Mouse (Mus musculus): ENCODE data around the gene Traf3ip2. TPM values are rescaled to one million over a fixed set of nuclear protein-coding genes. Genes with fewer than 3 reads are reported as not detected.

Gene Traf3ip2
- total and polyA plus RNA-seq, 2 experiments = 0.74 to 4.4 TPM

- Histone ChIP-seq H3K27me3 (ENCODE audit: control insufficient read depth, insufficient read depth, low read length) (no peaks in the 10 kb centered on the region), H3K4me1 (ENCODE audit: control insufficient read depth, insufficient read depth, low read length) (no peaks in the 10 kb centered on the region), H3K27ac (replicated peaks; ENCODE audit: insufficient read depth, low read depth, low read length) (no peak overlapping the region), H3K9ac (ENCODE audit: low read depth, low read length) (no peak overlapping the region), H3K79me2 (ENCODE audit: control insufficient read depth, insufficient read depth, low read length) (no peaks in the 10 kb centered on the region), H3K36me3 (ENCODE audit: control insufficient read depth, insufficient read depth, low read length) (no peaks in the 10 kb centered on the region), H3K4me3 (ENCODE audit: insufficient read depth, low read depth, low read length) (no peak overlapping the region)
- DNase-seq (ENCODE audit: extremely low read depth, low read depth, low spot score) = no peak
- 63% methylated on average over 6 of the region's 6 CpGs for WGBS
- no peak for TF ChIP-seq CTCF (IDR thresholded peaks at IDR 0.05; ENCODE audit: low read depth, low read length)
- TF ChIP-seq POLR2A (IDR thresholded peaks at IDR 0.05; ENCODE audit: extremely low read depth, insufficient read depth, low read length) = no peak
These were observed 40.1 kb upstream of the Traf3ip2 start for GRCm38 (mm10) chr10:39572672-39573051.

- no peaks in the 10 kb centered on the region for H3K27me3 ChIP-seq (ENCODE audit: control insufficient read depth, insufficient read depth, low read length)
- no peak overlapping the region for H3K27ac ChIP-seq (replicated peaks; ENCODE audit: insufficient read depth, low read depth, low read length)
- no peak for DNase-seq (ENCODE audit: extremely low read depth, low read depth, low spot score)
- H3K4me3 ChIP-seq (ENCODE audit: insufficient read depth, low read depth, low read length) = no peak overlapping the region
- no peaks in the 10 kb centered on the region for H3K36me3 ChIP-seq (ENCODE audit: control insufficient read depth, insufficient read depth, low read length)
- H3K79me2 ChIP-seq (ENCODE audit: control insufficient read depth, insufficient read depth, low read length) = no peaks in the 10 kb centered on the region
- no peak overlapping the region for H3K9ac ChIP-seq (ENCODE audit: low read depth, low read length)
- 91% methylated on average over 6 of the region's 6 CpGs for WGBS
- H3K4me1 ChIP-seq (ENCODE audit: control insufficient read depth, insufficient read depth, low read length) = no peaks in the 10 kb centered on the region
- TF ChIP-seq POLR2A (IDR thresholded peaks at IDR 0.05; ENCODE audit: extremely low read depth, insufficient read depth, low read length) (no peak), CTCF (IDR thresholded peaks at IDR 0.05; ENCODE audit: low read depth, low read length) (no peak)
These were observed 36.3 kb upstream of the Traf3ip2 start for GRCm38 (mm10) chr10:39576466-39576865.

- Histone ChIP-seq H3K79me2 (ENCODE audit: control insufficient read depth, insufficient read depth, low read length) (no peaks in the 10 kb centered on the region), H3K9ac (ENCODE audit: low read depth, low read length) (no peak overlapping the region), H3K27me3 (ENCODE audit: control insufficient read depth, insufficient read depth, low read length) (no peaks in the 10 kb centered on the region), H3K36me3 (ENCODE audit: control insufficient read depth, insufficient read depth, low read length) (no peaks in the 10 kb centered on the region), H3K4me3 (ENCODE audit: insufficient read depth, low read depth, low read length) (no peak overlapping the region), H3K27ac (replicated peaks; ENCODE audit: insufficient read depth, low read depth, low read length) (no peak overlapping the region), H3K4me1 (ENCODE audit: control insufficient read depth, insufficient read depth, low read length) (no peaks in the 10 kb centered on the region)
- DNase-seq (ENCODE audit: extremely low read depth, low read depth, low spot score) = no peak
- TF ChIP-seq POLR2A (IDR thresholded peaks at IDR 0.05; ENCODE audit: extremely low read depth, insufficient read depth, low read length) = no peak
- no peak for TF ChIP-seq CTCF (IDR thresholded peaks at IDR 0.05; ENCODE audit: low read depth, low read length)
- WGBS = 91% methylated on average over 8 of the region's 8 CpGs
These were observed 32.3 kb upstream of the Traf3ip2 start for GRCm38 (mm10) chr10:39580477-39580876.

- Histone ChIP-seq H3K79me2 (ENCODE audit: control insufficient read depth, insufficient read depth, low read length) (no peaks in the 10 kb centered on the region), H3K27ac (replicated peaks; ENCODE audit: insufficient read depth, low read depth, low read length) (no peak overlapping the region), H3K27me3 (ENCODE audit: control insufficient read depth, insufficient read depth, low read length) (no peaks in the 10 kb centered on the region), H3K4me1 (ENCODE audit: control insufficient read depth, insufficient read depth, low read length) (no peaks in the 10 kb centered on the region), H3K4me3 (ENCODE audit: insufficient read depth, low read depth, low read length) (no peak overlapping the region), H3K36me3 (ENCODE audit: control insufficient read depth, insufficient read depth, low read length) (no peaks in the 10 kb centered on the region), H3K9ac (ENCODE audit: low read depth, low read length) (no peak overlapping the region)
- 90% methylated on average over 2 of the region's 2 CpGs for WGBS
- TF ChIP-seq CTCF (IDR thresholded peaks at IDR 0.05; ENCODE audit: low read depth, low read length) (no peak), POLR2A (IDR thresholded peaks at IDR 0.05; ENCODE audit: extremely low read depth, insufficient read depth, low read length) (no peak)
- no peak for DNase-seq (ENCODE audit: extremely low read depth, low read depth, low spot score)
These were observed 30.3 kb upstream of the Traf3ip2 start for GRCm38 (mm10) chr10:39582385-39582784.

GRCm38 (mm10) chr10:39583718-39584117 lies 29.0 kb upstream of the Traf3ip2 start:
- H3K27ac ChIP-seq (replicated peaks; ENCODE audit: insufficient read depth, low read depth, low read length) = no peak overlapping the region
- no peaks in the 10 kb centered on the region for H3K4me1 ChIP-seq (ENCODE audit: control insufficient read depth, insufficient read depth, low read length)
- no peak overlapping the region for H3K9ac ChIP-seq (ENCODE audit: low read depth, low read length)
- no peaks in the 10 kb centered on the region for H3K36me3 ChIP-seq (ENCODE audit: control insufficient read depth, insufficient read depth, low read length)
- 96% methylated on average over 12 of the region's 12 CpGs for WGBS
- TF ChIP-seq POLR2A (IDR thresholded peaks at IDR 0.05; ENCODE audit: extremely low read depth, insufficient read depth, low read length) (no peak), CTCF (IDR thresholded peaks at IDR 0.05; ENCODE audit: low read depth, low read length) (no peak)
- H3K79me2 ChIP-seq (ENCODE audit: control insufficient read depth, insufficient read depth, low read length) = no peaks in the 10 kb centered on the region
- H3K4me3 ChIP-seq (ENCODE audit: insufficient read depth, low read depth, low read length) = no peak overlapping the region
- no peak for DNase-seq (ENCODE audit: extremely low read depth, low read depth, low spot score)
- no peaks in the 10 kb centered on the region for H3K27me3 ChIP-seq (ENCODE audit: control insufficient read depth, insufficient read depth, low read length)

- no peaks in the 10 kb centered on the region for H3K4me1 ChIP-seq (ENCODE audit: control insufficient read depth, insufficient read depth, low read length)
- no peak for DNase-seq (ENCODE audit: extremely low read depth, low read depth, low spot score)
- no peak overlapping the region for H3K27ac ChIP-seq (replicated peaks; ENCODE audit: insufficient read depth, low read depth, low read length)
- H3K4me3 ChIP-seq (ENCODE audit: insufficient read depth, low read depth, low read length) = no peak overlapping the region
- no peaks in the 10 kb centered on the region for H3K36me3 ChIP-seq (ENCODE audit: control insufficient read depth, insufficient read depth, low read length)
- no peaks in the 10 kb centered on the region for H3K79me2 ChIP-seq (ENCODE audit: control insufficient read depth, insufficient read depth, low read length)
- no peaks in the 10 kb centered on the region for H3K27me3 ChIP-seq (ENCODE audit: control insufficient read depth, insufficient read depth, low read length)
- 75% methylated on average over 5 of the region's 5 CpGs for WGBS
- TF ChIP-seq POLR2A (IDR thresholded peaks at IDR 0.05; ENCODE audit: extremely low read depth, insufficient read depth, low read length) (no peak), CTCF (IDR thresholded peaks at IDR 0.05; ENCODE audit: low read depth, low read length) (no peak)
- H3K9ac ChIP-seq (ENCODE audit: low read depth, low read length) = no peak overlapping the region
These were observed 25.3 kb upstream of the Traf3ip2 start for GRCm38 (mm10) chr10:39587290-39587925.
